9 mouse cellular contexts compared by ENCODE assay signal in the genomic region with DNA sequence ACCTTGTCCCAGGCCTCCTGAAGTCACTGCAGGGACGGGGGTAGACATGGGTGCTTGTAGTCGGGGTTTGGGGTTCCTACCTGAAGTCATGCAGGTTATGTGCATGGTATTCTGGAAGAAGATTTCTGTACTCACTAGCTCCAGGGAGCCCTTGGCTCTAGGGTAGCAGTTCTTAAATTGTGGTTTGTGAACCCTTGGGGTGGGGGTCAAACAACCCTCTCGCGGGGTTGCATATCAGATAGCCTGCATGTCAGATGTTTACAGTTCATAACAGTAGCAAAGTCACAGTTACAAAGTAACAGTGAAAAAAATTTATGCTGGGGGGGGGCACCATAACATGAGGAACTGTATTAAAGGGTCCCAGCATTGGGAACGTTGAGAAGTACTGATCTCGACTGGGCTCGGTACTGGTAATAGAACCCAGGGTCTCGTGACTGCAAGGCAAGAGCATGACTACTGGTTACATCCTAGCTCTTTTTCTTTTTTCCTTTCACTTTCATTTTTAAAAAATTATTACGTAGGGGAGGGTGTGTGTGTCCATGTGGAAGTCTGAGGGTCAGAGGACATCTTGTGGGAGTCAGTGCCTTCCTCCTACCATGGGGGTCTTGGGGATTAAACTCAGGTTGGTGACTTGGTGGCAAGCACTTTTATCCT. TPM values are rescaled to one million over a fixed set of nuclear protein-coding genes. Genes with fewer than 3 reads are reported as not detected.
DNase-seq lines count a peak whose midpoint lies in the region; ATAC-seq and TF ChIP-seq lines count a peak whose summit lies in the region.
"Had no signal": no experiment of that assay in that cellular context is flagged by ENCODE, and none has a peak within 500 bp of the region (broad histone marks: within the 10 kb centered on the region; RNA-seq: fewer than 3 reads in every experiment).

No protein-coding gene starts in this region.

- H3K9ac ChIP-seq in heart, embryonic 16.5 days (ENCODE audit: low read length), result peak overlapping the region; percentile 54
- H3K9ac ChIP-seq: hindbrain, embryonic 15.5 days had no signal

- no peaks in the 10 kb centered on the region for H3K36me3 ChIP-seq in heart, embryonic 16.5 days (ENCODE audit: control insufficient read depth, insufficient read depth)
- no peaks in the 10 kb centered on the region for H3K36me3 ChIP-seq in myocyte (ENCODE audit: control insufficient read depth, insufficient read depth)
- H3K36me3 ChIP-seq: hindbrain, embryonic 15.5 days had no signal

- TF ChIP-seq POLR2A in myocyte (IDR thresholded peaks at IDR 0.05; ENCODE audit: insufficient read length, low read depth), result no peak

- no peaks in the 10 kb centered on the region for H3K27me3 ChIP-seq in heart, embryonic 16.5 days (ENCODE audit: control insufficient read depth, insufficient read depth, low read length)
- H3K27me3 ChIP-seq in myocyte (ENCODE audit: control insufficient read depth, insufficient read depth, insufficient read length), result no peaks in the 10 kb centered on the region
- H3K27me3 ChIP-seq: hindbrain, embryonic 15.5 days had no signal

- 74% methylated on average over 9 of the region's 9 CpGs for WGBS in heart, embryonic 16.5 days

- peaks cover 58% of the 10 kb centered on the region for H3K4me1 ChIP-seq in heart, embryonic 16.5 days (ENCODE audit: control insufficient read depth, insufficient read depth, low read length)

- H3K27ac ChIP-seq in heart, embryonic 16.5 days (ENCODE audit: low read length), result no peak overlapping the region
- H3K27ac ChIP-seq: hindbrain, embryonic 15.5 days had no signal

- no peaks in the 10 kb centered on the region for H3K9me3 ChIP-seq in heart, embryonic 16.5 days (replicated peaks; ENCODE audit: control insufficient read depth, low read length)
- H3K9me3 ChIP-seq: hindbrain, embryonic 15.5 days had no signal

- peak overlapping the region; percentile 6 for H3K4me3 ChIP-seq in heart, embryonic 16.5 days (ENCODE audit: low read length)
- no peak overlapping the region for H3K4me3 ChIP-seq in myocyte
- H3K4me3 ChIP-seq: hindbrain, embryonic 15.5 days had no signal

- peak overlapping the region; percentile 44 for H3K4me2 ChIP-seq in heart, embryonic 16.5 days (ENCODE audit: low read depth, low read length)
- H3K4me2 ChIP-seq in myocyte (ENCODE audit: low read depth), result peak overlapping the region; percentile 60
- H3K4me2 ChIP-seq: hindbrain, embryonic 15.5 days had no signal

- no peak for DNase-seq in heart, adult 8-10 months (ENCODE audit: low spot score)
- no peak for DNase-seq in frontal cortex, postnatal 14 days (ENCODE audit: low spot score in 2 of 2)
- DNase-seq in left cerebral cortex, adult 8-10 months (ENCODE audit: low spot score in 2 of 2), result no peak

- no peak overlapping the region for H3ac ChIP-seq in myocyte (ENCODE audit: control insufficient read depth, insufficient read length)

- ATAC-seq in heart, embryonic 16.5 days (replicated peaks; ENCODE audit: extremely low read depth, insufficient read depth, low FRiP score), result no peak
- peak; percentile 83 for ATAC-seq in CD4-positive, CD25-positive, alpha-beta regulatory T cell, adult 4 months
- ATAC-seq in erythroid progenitor cell, adult 5-6 weeks (replicated peaks; ENCODE audit: low FRiP score, poor library complexity, severe bottlenecking), result 0 out of 2 replicates have a peak, but pooled peaks have one; percentile 20
- no peak for ATAC-seq in megakaryocyte-erythroid progenitor cell, adult 5-6 weeks (replicated peaks; ENCODE audit: low FRiP score, low TSS enrichment, poor library complexity, severe bottlenecking)

- H3K79me2 ChIP-seq in myocyte (ENCODE audit: control insufficient read depth, insufficient read depth), result peaks cover 17% of the 10 kb centered on the region

TF ChIP-seq in myocyte, 11 proteins besides CTCF, POLR2A, EP300 and RAD21:
- TF ChIP-seq REST (IDR thresholded peaks at IDR 0.05; ENCODE audit: insufficient read depth, insufficient read length), result no peak
- TF ChIP-seq SRF (IDR thresholded peaks at IDR 0.05; ENCODE audit: control insufficient read depth, insufficient read length, low read depth), result no peak
- no peak for TF ChIP-seq CEBPB (IDR thresholded peaks at IDR 0.05; ENCODE audit: insufficient read depth, poor library complexity, severe bottlenecking)
- no peak for TF ChIP-seq MYOG (IDR thresholded peaks at IDR 0.05; ENCODE audit: control insufficient read depth in 1 of 3, insufficient read depth in 1 of 3, insufficient read length in 2 of 3, low read depth in 2 of 3)
- no peak for TF ChIP-seq MYOD1 (IDR thresholded peaks at IDR 0.05; ENCODE audit: control insufficient read depth in 1 of 3, insufficient read length in 2 of 3, low read depth in 2 of 3)
- TF ChIP-seq MAX (IDR thresholded peaks at IDR 0.05; ENCODE audit: low read depth), result no peak
- no peak for TF ChIP-seq TCF12 (IDR thresholded peaks at IDR 0.05; ENCODE audit: insufficient read depth, poor library complexity, severe bottlenecking)
- TF ChIP-seq E2F4 (IDR thresholded peaks at IDR 0.05; ENCODE audit: insufficient read depth), result no peak
- no peak for TF ChIP-seq TCF3 (IDR thresholded peaks at IDR 0.05; ENCODE audit: insufficient read length, low read depth)
- TF ChIP-seq POLR2AphosphoS2 (IDR thresholded peaks at IDR 0.05; ENCODE audit: insufficient read length, low read depth), result no peak
- TF ChIP-seq USF1 (IDR thresholded peaks at IDR 0.05; ENCODE audit: low read depth), result no peak

RNA-seq across cellular contexts. Expression of a gene that starts 8.6 kb away (rescaled TPM):
- polyA plus RNA-seq in heart, embryonic 16.5 days (2015; fragmentation: Nextera tagmentation; extraction: Ambion mirVana), result 12.4 and 12.6 TPM in 2 replicates
- total RNA-seq in heart, adult 8-10 months (2022), result 10 to 100 TPM; 28.5 to 39.5 (median 31.3) TPM
- polyA plus RNA-seq in CD4-positive, CD25-positive, alpha-beta regulatory T cell, adult 4 months (2017; shearing (Covaris generic)), result 1 to 10 TPM; 4.1 to 7.0 TPM
- total RNA-seq in erythroid progenitor cell, adult 5-6 weeks (2015; ENCODE audit: low replicate concordance), result 5.4 and 10.9 TPM in 2 replicates
- 2.4 and 3.6 TPM in 2 replicates for total RNA-seq in erythroid progenitor cell, adult 5-6 weeks (2017; ENCODE audit: low replicate concordance)
- 5.3 TPM for polyA plus RNA-seq in myocyte (2012; fragmentation: generic; extraction: Trizol)
- 7.1 and 9.0 TPM in 2 replicates for total RNA-seq in megakaryocyte-erythroid progenitor cell, adult 5-6 weeks (2014; fragmentation: Nextera tagmentation)
- total RNA-seq in megakaryocyte-erythroid progenitor cell, adult 5-6 weeks (2017), result 6.2 and 10.3 TPM in 2 replicates
- 10 to 100 TPM; 20.9 to 22.8 (median 21.8) TPM for total RNA-seq in left cerebral cortex, adult 8-10 months (2022)

Comparison
In these comparisons a context has a peak if more than half of its experiments do, and no peak if none do; other contexts are left out.
1. ATAC-seq: peak in CD4-positive, CD25-positive, alpha-beta regulatory T cell, adult 4 months (single experiment) and erythroid progenitor cell, adult 5-6 weeks (single experiment); none in heart, embryonic 16.5 days (single experiment) and megakaryocyte-erythroid progenitor cell, adult 5-6 weeks (single experiment).